Comparison of ENCODE assay signal across 24 mouse cellular contexts in genomic region chr16:8994521-8994920, GRCm38 (mm10).
"Had no signal": no experiment of that assay in that cellular context is flagged by ENCODE, and none has a peak within 500 bp of the region (broad histone marks: within the 10 kb centered on the region; RNA-seq: fewer than 3 reads in every experiment).

No protein-coding gene starts in this region.

- DNase-seq: gastrocnemius, adult 2 months; gastrocnemius, postnatal 14 days; gastrocnemius, postnatal 36 days; heart, adult 11 months; heart, adult 2 months; heart, postnatal 14 days; heart, postnatal 36 days; kidney, adult 11 months; kidney, adult 2 months; kidney, adult 9 months; kidney, postnatal 14 days; kidney, postnatal 36 days; layer of hippocampus, postnatal 36 days had no signal

- H3K4me3 ChIP-seq: gastrocnemius, adult 2 months; heart, adult 2 months; heart, embryonic 13.5 days; heart, embryonic 15.5 days; hindbrain, embryonic 13.5 days; hindbrain, embryonic 15.5 days; kidney, embryonic 15.5 days; limb, embryonic 13.5 days; limb, embryonic 15.5 days; liver, embryonic 12.5 days had no signal

- H3K27ac ChIP-seq: gastrocnemius, adult 2 months; heart, adult 2 months; heart, embryonic 13.5 days; heart, embryonic 15.5 days; hindbrain, embryonic 13.5 days; hindbrain, embryonic 15.5 days; hindbrain, postnatal 0 days; kidney, embryonic 15.5 days; kidney, postnatal 0 days; limb, embryonic 13.5 days; limb, embryonic 15.5 days; liver, embryonic 12.5 days; liver, embryonic 14.5 days had no signal
